Mouse (Mus musculus) E14TG2a.4 (cell line): ENCODE results near the gene Chd2.

Experiments
- CTCF ChIP-seq: conservative IDR thresholded peaks from 2 replicates; pipeline ENCODE4 v1.5.1; 2014; ENCODE audit warnings: low read length
- NANOG ChIP-seq: IDR thresholded peaks from 2 replicates; pipeline ENCODE4 v1.6.1; 2014; ENCODE audit warnings: borderline replicate concordance, low read length, mixed read lengths

GRCm38 (mm10) chr7:73555918-73556580 is 14.4 kb upstream of the Chd2 start:
- TF ChIP-seq CTCF: no peak
- no peak for TF ChIP-seq NANOG
